Mouse (Mus musculus) midbrain, embryonic 14.5 days (tissue): ENCODE measurements at regions not wholly inside any gene's neighbourhood (a gene's known extent, or its start where the extent isn't known, plus 50 kb on each side); places are given as distances from the start of the nearest gene placed in this dataset.
A peak's percentile ranks its signal among the peaks of the same experiment; 100 is the strongest.

Experiments used
- ATAC-seq: fragments of 200-750 bp; cut with Nextera tagmentation; 2 replicates; pipeline ENCODE4 v1.8.0; 2017; ENCODE audit warnings: moderate number of reproducible peaks, moderate library complexity; ENCODE audit not compliant: low FRiP score, low TSS enrichment
- DNase-seq: peaks from one replicate; pipeline ENCODE4 v3.0.0-alpha.2; 2015
- H3K27ac ChIP-seq: fragments of 300-500 bp; sonication (generic); replicated peaks from 2 replicates; pipeline ENCODE4 v1.5.1; 2014; ENCODE audit warnings: mild to moderate bottlenecking, low read depth, low read length, moderate library complexity
- H3K27me3 ChIP-seq: fragments of 300-500 bp; sonication (generic); 2 replicates; pipeline ENCODE4 v1.6.1; 2014; ENCODE audit warnings: low read length, control low read depth, mixed read lengths; ENCODE audit not compliant: control insufficient read depth, insufficient read depth
- H3K36me3 ChIP-seq: fragments of 300-500 bp; sonication (generic); 2 replicates; pipeline ENCODE4 v1.6.1; 2014; ENCODE audit warnings: low read length, control low read depth; ENCODE audit not compliant: control insufficient read depth, insufficient read depth
- H3K4me1 ChIP-seq: fragments of 300-500 bp; sonication (generic); 2 replicates; pipeline ENCODE4 v1.6.1; 2014; ENCODE audit warnings: mild to moderate bottlenecking, antibody characterized with exemption, low read length, control low read depth; ENCODE audit not compliant: control insufficient read depth, insufficient read depth
- H3K4me2 ChIP-seq: fragments of 300-500 bp; sonication (generic); 2 replicates; pipeline ENCODE4 v1.6.1; 2014; ENCODE audit warnings: mild to moderate bottlenecking, low read length, moderate library complexity
- H3K4me3 ChIP-seq: fragments of 300-500 bp; sonication (generic); replicated peaks from 2 replicates; pipeline ENCODE4 v1.5.1; 2014; ENCODE audit warnings: low read depth, low read length
- H3K9ac ChIP-seq: fragments of 300-500 bp; sonication (generic); replicated peaks from 2 replicates; pipeline ENCODE4 v1.6.1; 2014; ENCODE audit warnings: mild to moderate bottlenecking, low read length, moderate library complexity
- H3K9me3 ChIP-seq: fragments of 300-500 bp; sonication (generic); 2 replicates; pipeline ENCODE4 v1.6.1; 2016; ENCODE audit warnings: low read length, control low read depth, mixed read lengths; ENCODE audit not compliant: control insufficient read depth
- WGBS: fragments of 180-500 bp; shearing (Covaris S2); extraction: QIAGEN DNeasy Blood & Tissue Kit; methylation state at CpG from one replicate; pipeline ENCODE4 v1.1.7; 2014; 5-methylcytosine and 5-hydroxymethylcytosine counted together

DNA sequence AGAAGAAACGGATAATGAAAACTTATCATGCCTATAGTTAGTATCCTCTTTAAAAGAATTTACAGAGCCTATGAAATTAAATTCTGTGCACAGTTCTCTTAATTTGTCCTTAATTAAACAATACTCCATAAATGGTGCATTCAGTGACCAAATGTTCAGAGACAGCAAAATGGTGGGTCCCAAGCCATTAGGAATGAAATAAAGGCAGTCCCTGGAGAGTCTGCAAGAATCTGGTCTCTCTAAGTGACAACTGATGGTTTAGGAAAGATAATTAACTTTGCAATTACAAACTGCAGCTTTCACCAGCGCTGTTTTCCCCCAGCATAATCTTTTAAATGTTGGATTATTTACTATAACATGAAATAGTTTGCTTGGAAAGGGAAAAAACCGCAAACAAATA, 376.9 kb upstream of the Kcnh8 start:
- Histone ChIP-seq H3K36me3 (no peaks in the 10 kb centered on the region), H3K4me2 (no peak overlapping the region), H3K27me3 (no peaks in the 10 kb centered on the region), H3K4me3 (no peak overlapping the region), H3K27ac (no peak overlapping the region), H3K4me1 (no peaks in the 10 kb centered on the region), H3K9ac (no peak overlapping the region), H3K9me3 (no peaks in the 10 kb centered on the region)
- no peak for ATAC-seq
- WGBS, result 83% methylated on average over 3 of the region's 3 CpGs
- peak; percentile 4 for DNase-seq

- Histone ChIP-seq H3K27me3 (no peaks in the 10 kb centered on the region), H3K4me3 (no peak overlapping the region), H3K9ac (no peak overlapping the region), H3K36me3 (no peaks in the 10 kb centered on the region), H3K4me2 (no peak overlapping the region), H3K27ac (no peak overlapping the region), H3K9me3 (no peaks in the 10 kb centered on the region), H3K4me1 (no peaks in the 10 kb centered on the region)
- 90% methylated on average over 3 of the region's 3 CpGs for WGBS
- ATAC-seq, result no peak
- no peak for DNase-seq
Measured at GRCm38 (mm10) chr17:52220422-52220821, 382.1 kb upstream of the Kcnh8 start.

DNA sequence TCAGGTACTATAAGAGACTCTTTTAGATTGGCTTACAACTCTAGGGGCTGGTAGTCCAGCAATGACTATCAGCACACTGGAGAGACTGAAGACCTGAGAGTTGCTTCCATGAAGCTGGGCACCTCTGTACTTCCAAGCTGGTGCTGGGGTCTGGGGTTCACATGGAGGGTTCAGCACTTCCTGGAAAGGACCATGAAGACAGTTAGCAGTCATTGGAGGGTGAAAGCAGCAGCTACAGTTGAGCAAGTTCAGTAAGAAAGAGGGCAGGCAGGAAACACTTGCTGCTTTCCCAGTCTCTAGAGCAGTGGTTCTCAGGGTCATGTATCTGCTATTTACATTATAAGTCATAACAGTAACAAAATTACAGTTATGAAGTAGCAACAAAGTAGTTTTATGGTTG, 384.3 kb upstream of the Satb1 start:
- Histone ChIP-seq H3K9ac (no peak overlapping the region), H3K4me3 (no peak overlapping the region), H3K27ac (no peak overlapping the region), H3K4me2 (no peak overlapping the region), H3K9me3 (no peaks in the 10 kb centered on the region), H3K4me1 (no peaks in the 10 kb centered on the region), H3K36me3 (no peaks in the 10 kb centered on the region), H3K27me3 (no peaks in the 10 kb centered on the region)
- DNase-seq, result no peak
- ATAC-seq, result no peak

DNA sequence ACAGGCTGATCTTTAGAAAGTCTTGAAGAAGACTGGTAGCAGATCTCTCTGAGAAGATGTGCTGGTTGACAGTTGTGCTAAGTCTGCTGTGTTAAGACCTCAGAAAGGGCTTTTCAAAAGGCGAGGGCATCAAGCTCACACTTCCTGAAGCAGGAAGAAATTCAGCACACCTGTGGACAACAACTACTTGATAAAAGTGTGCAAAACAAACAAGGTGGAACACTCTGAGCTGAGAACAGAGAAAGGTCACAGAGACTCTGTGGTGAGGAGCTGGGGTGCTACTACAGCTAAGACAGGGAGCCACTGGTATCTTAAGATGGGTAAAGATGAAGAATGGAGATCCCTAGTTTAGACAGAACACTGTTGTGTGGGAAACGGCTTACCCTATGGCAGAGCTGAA, 379.9 kb upstream of the Satb1 start:
- WGBS, result 84% methylated on average over 2 of the region's 2 CpGs
- no peak overlapping the region for H3K4me3 ChIP-seq

DNA sequence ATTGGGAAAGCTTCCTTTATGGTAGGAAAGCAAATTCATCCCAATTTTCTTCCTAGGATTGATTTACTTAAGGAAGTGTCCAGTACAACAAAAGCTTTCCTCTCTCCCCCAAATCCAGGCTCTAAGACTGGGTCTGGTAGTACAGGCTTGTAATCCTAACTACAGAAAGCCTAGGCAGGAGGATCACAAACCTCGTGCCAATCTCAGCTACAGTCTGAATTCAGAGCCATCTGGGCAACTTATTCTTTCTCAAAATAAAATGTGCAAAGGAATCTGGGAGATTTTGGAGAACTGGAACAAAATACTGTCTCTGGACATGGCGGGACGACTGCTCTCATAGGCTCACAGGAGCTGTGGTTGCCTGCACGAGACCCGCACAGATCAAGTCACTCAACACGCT, 377.4 kb upstream of the Satb1 start:
- Histone ChIP-seq H3K27ac (no peak overlapping the region), H3K27me3 (no peaks in the 10 kb centered on the region), H3K4me3 (no peak overlapping the region), H3K9me3 (no peaks in the 10 kb centered on the region), H3K4me2 (no peak overlapping the region), H3K36me3 (no peaks in the 10 kb centered on the region), H3K4me1 (no peaks in the 10 kb centered on the region), H3K9ac (no peak overlapping the region)
- DNase-seq, result no peak
- no peak for ATAC-seq
- WGBS, result 93% methylated on average over 6 of the region's 6 CpGs

More for the DNA sequence above, 379.9 kb upstream of the Satb1 start:
- DNase-seq (no peak), ATAC-seq (no peak)
- Histone ChIP-seq H3K27ac (no peak overlapping the region), H3K9me3 (no peaks in the 10 kb centered on the region), H3K36me3 (no peaks in the 10 kb centered on the region), H3K4me1 (no peaks in the 10 kb centered on the region), H3K9ac (no peak overlapping the region), H3K4me2 (no peak overlapping the region), H3K27me3 (no peaks in the 10 kb centered on the region)

DNA sequence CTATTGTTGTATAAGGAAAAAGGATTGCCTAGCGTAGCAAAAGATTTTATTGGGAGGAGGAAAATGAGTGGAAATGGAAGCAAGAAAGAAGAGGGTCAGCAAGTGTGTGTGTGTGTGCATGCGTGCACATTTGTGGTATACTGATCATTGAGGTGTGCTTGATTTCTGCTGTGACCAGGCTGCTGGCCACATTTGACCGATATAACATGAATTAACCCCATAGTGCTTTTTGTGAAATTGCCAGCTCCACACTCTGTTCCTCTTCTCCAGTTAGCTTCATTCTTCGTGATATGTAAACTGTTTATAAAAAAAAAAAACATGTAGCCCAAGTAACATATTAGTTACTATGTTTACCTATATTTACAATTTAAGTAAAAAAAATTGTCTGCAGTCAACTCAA, 364.6 kb upstream of the Satb1 start:
- H3K36me3 ChIP-seq, result no peaks in the 10 kb centered on the region
- H3K9me3 ChIP-seq, result no peaks in the 10 kb centered on the region
- no peak overlapping the region for H3K4me3 ChIP-seq
- 91% methylated on average over 4 of the region's 4 CpGs for WGBS
- H3K27me3 ChIP-seq, result no peaks in the 10 kb centered on the region
- H3K4me2 ChIP-seq, result no peak overlapping the region
- DNase-seq (no peak), ATAC-seq (no peak)
- H3K9ac ChIP-seq, result no peak overlapping the region
- no peaks in the 10 kb centered on the region for H3K4me1 ChIP-seq
- no peak overlapping the region for H3K27ac ChIP-seq

DNA sequence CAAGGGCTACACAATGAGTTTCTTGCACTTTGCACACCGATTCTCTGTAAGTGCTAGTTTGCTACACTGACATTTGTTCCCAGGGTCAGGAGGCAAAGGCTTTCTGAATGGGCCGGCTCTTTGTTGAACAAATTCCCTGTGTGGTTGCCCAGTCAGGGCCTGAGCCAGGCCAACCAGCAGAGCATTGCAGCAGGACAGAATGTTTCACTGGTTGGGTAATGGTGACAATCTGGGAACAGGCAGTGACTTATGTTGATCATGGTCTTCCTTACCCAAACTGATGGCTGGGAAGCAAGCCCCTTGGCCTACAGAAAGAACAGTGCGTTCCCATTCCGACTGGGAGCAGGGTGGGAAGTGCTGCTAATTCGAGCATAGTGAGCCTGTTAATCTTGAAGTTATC, 363.7 kb upstream of the Satb1 start:
- ATAC-seq (no peak), DNase-seq (no peak)
- no peak overlapping the region for H3K27ac ChIP-seq
- H3K9ac ChIP-seq, result no peak overlapping the region
- no peaks in the 10 kb centered on the region for H3K9me3 ChIP-seq
- H3K4me2 ChIP-seq, result no peak overlapping the region
- no peaks in the 10 kb centered on the region for H3K4me1 ChIP-seq
- H3K4me3 ChIP-seq, result no peak overlapping the region
- H3K36me3 ChIP-seq, result no peaks in the 10 kb centered on the region
- 85% methylated on average over 5 of the region's 5 CpGs for WGBS
- no peaks in the 10 kb centered on the region for H3K27me3 ChIP-seq

GRCm38 (mm10) chr17:52195804-52196203, 362.7 kb upstream of the Satb1 start:
- Histone ChIP-seq H3K4me3 (no peak overlapping the region), H3K4me1 (no peaks in the 10 kb centered on the region), H3K9me3 (no peaks in the 10 kb centered on the region), H3K9ac (no peak overlapping the region), H3K4me2 (no peak overlapping the region), H3K27me3 (no peaks in the 10 kb centered on the region), H3K36me3 (no peaks in the 10 kb centered on the region), H3K27ac (no peak overlapping the region)
- no peak for ATAC-seq
- DNase-seq, result no peak
- WGBS, result 91% methylated on average over 5 of the region's 5 CpGs

DNA sequence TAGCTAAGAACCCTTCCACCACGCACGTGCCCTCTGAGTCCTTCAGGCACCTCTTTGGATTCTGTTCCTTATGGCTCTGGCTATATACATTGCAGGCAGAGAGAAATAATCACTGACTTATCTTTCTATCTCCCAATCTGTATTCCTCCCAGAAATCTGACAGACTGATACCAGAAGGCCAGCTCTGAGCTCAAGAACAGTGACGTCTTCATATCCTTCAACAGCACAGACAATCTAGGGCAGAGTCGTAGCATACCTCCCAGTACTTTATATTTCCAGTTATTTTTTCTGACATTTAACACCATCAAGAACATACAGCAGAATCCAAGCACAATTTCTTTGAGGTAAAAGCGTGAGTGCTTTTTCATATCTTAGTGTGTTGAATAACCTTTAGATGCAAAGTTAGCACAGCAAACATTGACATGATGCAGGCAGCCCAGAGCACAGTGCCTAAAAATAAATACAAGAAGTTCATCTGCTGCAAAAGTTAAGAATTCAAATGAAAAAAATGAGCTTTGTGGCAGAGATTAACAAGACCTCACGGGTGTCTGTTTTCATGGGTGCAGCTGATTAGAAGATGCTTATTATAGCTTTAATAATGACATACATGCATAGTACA, 358.1 kb upstream of the Satb1 start:
- Histone ChIP-seq H3K27me3 (no peaks in the 10 kb centered on the region), H3K9ac (no peak overlapping the region), H3K9me3 (no peaks in the 10 kb centered on the region), H3K4me2 (no peak overlapping the region), H3K36me3 (no peaks in the 10 kb centered on the region), H3K4me1 (no peaks in the 10 kb centered on the region), H3K27ac (no peak overlapping the region), H3K4me3 (no peak overlapping the region)
- 90% methylated on average over 6 of the region's 6 CpGs for WGBS
- DNase-seq (no peak), ATAC-seq (no peak)
